Mouse (Mus musculus) lung, adult 2 months (tissue): ENCODE measurements around the gene Prim2. TPM values are rescaled to one million over a fixed set of nuclear protein-coding genes. Genes with fewer than 3 reads are reported as not detected.

Source experiments
- DNase-seq: peaks from one replicate; pipeline ENCODE4 v3.0.0; 2022
- H3K4me1 ChIP-seq: fragments of 200-500 bp; 2 replicates; pipeline ENCODE4 v1.6.1; 2011; ENCODE audit warnings: low read length; ENCODE audit not compliant: control insufficient read depth, insufficient read depth
- H3K4me3 ChIP-seq: fragments of 200-500 bp; replicated peaks from 2 replicates; pipeline ENCODE3; 2011; ENCODE audit warnings: low read depth, mild to moderate bottlenecking, control low read depth, low read length; ENCODE audit errors: extremely low read depth
- CTCF ChIP-seq: fragments of 200-500 bp; IDR thresholded peaks from 2 replicates; pipeline ENCODE4 v1.5.1; 2011; ENCODE audit warnings: mild to moderate bottlenecking, low read length, control low read depth; ENCODE audit not compliant: insufficient read depth
- POLR2A ChIP-seq: fragments of 200-500 bp; IDR thresholded peaks from 2 replicates; pipeline ENCODE4 v1.6.1; 2011; ENCODE audit warnings: low read depth, mild to moderate bottlenecking, control low read depth, low read length, borderline replicate concordance; ENCODE audit errors: extremely low read depth
- WGBS: fragments of 180-500 bp; shearing (Covaris S2); methylation state at CpG from one replicate; pipeline ENCODE4 v1.1.7; 2018; 5-methylcytosine and 5-hydroxymethylcytosine counted together
- polyA plus RNA-seq: library from polyadenylated mRNA; depleted of rRNA; stranded (reverse); fragments of >200 nt; gene quantifications from 2 replicates; pipeline ENCODE4 v1.2.3, GENCODE M21; 2012

Prim2 gene
- polyA plus RNA-seq, 1 experiment, result 4.0 TPM

- no peak for DNase-seq
- 53% methylated on average over 1 of the region's 1 CpGs for WGBS
- no peak overlapping the region for H3K4me3 ChIP-seq
- no peak for TF ChIP-seq CTCF
- no peak for TF ChIP-seq POLR2A
- H3K4me1 ChIP-seq, result no peaks in the 10 kb centered on the region
Observed at GRCm38 (mm10) chr1:33502298-33502697, 167.3 kb downstream of the Prim2 start.

- H3K4me1 ChIP-seq, result no peaks in the 10 kb centered on the region
- no peak for TF ChIP-seq CTCF
- no peak for TF ChIP-seq POLR2A
- no peak overlapping the region for H3K4me3 ChIP-seq
- WGBS, result 80% methylated on average over 9 of the region's 9 CpGs
- no peak for DNase-seq
Observed at GRCm38 (mm10) chr1:33500111-33500510, 169.5 kb downstream of the Prim2 start.

- 77% methylated on average over 4 of the region's 4 CpGs for WGBS
- H3K4me1 ChIP-seq, result no peaks in the 10 kb centered on the region
Observed at GRCm38 (mm10) chr1:33499603-33500002, 170.0 kb downstream of the Prim2 start.

GRCm38 (mm10) chr1:33496128-33496527 is 173.5 kb downstream of the Prim2 start:
- DNase-seq, result no peak
- H3K4me1 ChIP-seq, result no peaks in the 10 kb centered on the region
- H3K4me3 ChIP-seq, result no peak overlapping the region
- WGBS, result 74% methylated on average over 4 of the region's 4 CpGs
- no peak for TF ChIP-seq POLR2A

More at GRCm38 (mm10) chr1:33499603-33500002, 170.0 kb downstream of the Prim2 start:
- TF ChIP-seq CTCF, result no peak
- no peak for TF ChIP-seq POLR2A
- no peak overlapping the region for H3K4me3 ChIP-seq
- no peak for DNase-seq

- 50% methylated on average over 3 of the region's 3 CpGs for WGBS
- H3K4me1 ChIP-seq, result no peaks in the 10 kb centered on the region
- no peak overlapping the region for H3K4me3 ChIP-seq
- no peak for TF ChIP-seq POLR2A
- TF ChIP-seq CTCF, result no peak
- DNase-seq, result no peak
Observed at GRCm38 (mm10) chr1:33495586-33495985, 174.0 kb downstream of the Prim2 start.

- TF ChIP-seq POLR2A (no peak), CTCF (no peak)
- DNase-seq, result no peak
- no peak overlapping the region for H3K4me3 ChIP-seq
- 88% methylated on average over 8 of the region's 8 CpGs for WGBS
- H3K4me1 ChIP-seq, result no peaks in the 10 kb centered on the region
Observed at GRCm38 (mm10) chr1:33495203-33495553, 174.4 kb downstream of the Prim2 start.

- H3K4me1 ChIP-seq, result no peaks in the 10 kb centered on the region
- WGBS, result 77% methylated on average over 2 of the region's 2 CpGs
- TF ChIP-seq POLR2A (no peak), CTCF (no peak)
Observed at GRCm38 (mm10) chr1:33494524-33495202, 174.9 kb downstream of the Prim2 start.

GRCm38 (mm10) chr1:33490220-33490619 is 179.4 kb downstream of the Prim2 start:
- no peak for TF ChIP-seq POLR2A
- Histone ChIP-seq H3K4me1 (no peaks in the 10 kb centered on the region), H3K4me3 (no peak overlapping the region)
- WGBS, result 60% methylated on average over 6 of the region's 6 CpGs
- DNase-seq, result no peak

More at GRCm38 (mm10) chr1:33494524-33495202, 174.9 kb downstream of the Prim2 start:
- DNase-seq, result no peak
- H3K4me3 ChIP-seq, result no peak overlapping the region

- TF ChIP-seq POLR2A (no peak), CTCF (no peak)
- Histone ChIP-seq H3K4me1 (0 out of 2 replicates have a peak, but pooled peaks cover 2% of the 10 kb centered on the region), H3K4me3 (no peak overlapping the region)
- DNase-seq, result no peak
- WGBS, result 76% methylated on average over 5 of the region's 5 CpGs
Observed at GRCm38 (mm10) chr1:33488372-33488771, 181.2 kb downstream of the Prim2 start.

GRCm38 (mm10) chr1:33483746-33484145 is 185.8 kb downstream of the Prim2 start:
- WGBS, result 37% methylated on average over 3 of the region's 3 CpGs
- Histone ChIP-seq H3K4me3 (no peak overlapping the region), H3K4me1 (0 out of 2 replicates have a peak, but pooled peaks cover 2% of the 10 kb centered on the region)
- TF ChIP-seq CTCF (no peak), POLR2A (no peak)
- no peak for DNase-seq
